Mouse (Mus musculus) spleen, postnatal 0 days (tissue): ENCODE results near the gene Triobp. TPM values are rescaled to one million over a fixed set of nuclear protein-coding genes. Genes with fewer than 3 reads are reported as not detected.

Source experiments
- polyA plus RNA-seq: library from polyadenylated mRNA; unstranded; fragments of >200 nt; fragmentation: Nextera tagmentation; extraction: Ambion mirVana; gene quantifications from 2 replicates; pipeline ENCODE4 v1.2.1, GENCODE M21; 2015

The Triobp gene
- 14.7 and 17.5 TPM in 2 replicates for polyA plus RNA-seq

GRCm38 (mm10) chr15:78947657-78948056 is at the start of gene Triobp:
TSS of gene Triobp (plus strand) at chr15:78947724.

GRCm38 (mm10) chr15:78899409-78899739 is 48.1 kb upstream of the Triobp start, which contains the start of gene Gm49510:
TSS of gene Gm49510 (plus strand) at chr15:78899667.

GRCm38 (mm10) chr15:78899740-78900584 is 47.6 kb upstream of the Triobp start, which contains the start of gene Sh3bp1:
TSS of gene Sh3bp1 (plus strand) at chr15:78899768.

GRCm38 (mm10) chr15:78913632-78914090 is 33.9 kb upstream of the Triobp start, which contains the start of gene Pdxp:
TSS of gene Pdxp (plus strand) at chr15:78913919.

GRCm38 (mm10) chr15:78926021-78926919 is 21.3 kb upstream of the Triobp start, which contains the start of gene Lgals1:
TSS of gene Lgals1 (plus strand) at chr15:78926725.

GRCm38 (mm10) chr15:78934784-78935320 is 12.7 kb upstream of the Triobp start, which contains the start of gene Nol12:
TSS of gene Nol12 (plus strand) at chr15:78934933.

GRCm38 (mm10) chr15:79028237-79028738 is 80.8 kb downstream of the Triobp start, which contains the start of gene H1f0:
TSS of gene H1f0 (plus strand) at chr15:79028450.

GRCm38 (mm10) chr15:79041585-79041984 is 94.1 kb downstream of the Triobp start, which contains the start of gene Galr3:
TSS of gene Galr3 (plus strand) at chr15:79041885.

Other genes with a start within 250 kb of the Triobp start
- 0.05 TPM in 2 replicates for gene Elfn2, start 229.0 kb upstream of the Triobp start, polyA plus RNA-seq
- gene Mfng, start 174.2 kb upstream of the Triobp start, polyA plus RNA-seq: 12.7 and 15.6 TPM in 2 replicates
- gene Card10, start 144.7 kb upstream of the Triobp start, polyA plus RNA-seq: 2.0 and 2.5 TPM in 2 replicates
- gene Cdc42ep1, start 105.1 kb upstream of the Triobp start, polyA plus RNA-seq: 19.1 and 24.8 TPM in 2 replicates
- gene Lgals2, start 92.2 kb upstream of the Triobp start, polyA plus RNA-seq: 2.3 and 2.9 TPM in 2 replicates
- 20.4 and 24.6 TPM in 2 replicates for gene Gga1, start 70.5 kb upstream of the Triobp start, polyA plus RNA-seq
- 0.34 and 0.46 TPM in 2 replicates for gene Gm49510, start 48.1 kb upstream of the Triobp start, polyA plus RNA-seq
- 17.5 and 24.0 TPM in 2 replicates for gene Sh3bp1, start 48.0 kb upstream of the Triobp start, polyA plus RNA-seq
- 5.4 and 6.1 TPM in 2 replicates for gene Pdxp, start 33.8 kb upstream of the Triobp start, polyA plus RNA-seq
- gene Lgals1, start 21.0 kb upstream of the Triobp start, polyA plus RNA-seq: 444 and 544 TPM in 2 replicates
- 33.0 and 33.8 TPM in 2 replicates for gene Nol12, start 12.8 kb upstream of the Triobp start, polyA plus RNA-seq
- 102 and 129 TPM in 2 replicates for gene H1f0, start 80.7 kb downstream of the Triobp start, polyA plus RNA-seq
- gene Galr3, start 94.2 kb downstream of the Triobp start, polyA plus RNA-seq: 0.18 TPM in 1 of 2 replicates, not detected in the other
- 57.8 and 63.1 TPM in 2 replicates for gene Ankrd54, start 115.2 kb downstream of the Triobp start, polyA plus RNA-seq
- 108 and 112 TPM in 2 replicates for gene Eif3l, start 127.5 kb downstream of the Triobp start, polyA plus RNA-seq
- 2.6 and 2.8 TPM in 2 replicates for gene Micall1, start 161.2 kb downstream of the Triobp start, polyA plus RNA-seq
- 225 and 245 TPM in 2 replicates for gene Polr2f, start 193.3 kb downstream of the Triobp start, polyA plus RNA-seq
- 0.76 and 3.3 TPM in 2 replicates for gene 1700088E04Rik, start 193.5 kb downstream of the Triobp start, polyA plus RNA-seq
- not detected in 2 replicates for gene Sox10, start 217.5 kb downstream of the Triobp start, polyA plus RNA-seq